Mouse (Mus musculus) myocyte (in vitro differentiated cells): ENCODE measurements at regions not wholly inside any gene's neighbourhood (a gene's known extent, or its start where the extent isn't known, plus 50 kb on each side); places are given as distances from the start of the nearest gene placed in this dataset.
A peak's percentile ranks its signal among the peaks of the same experiment; 100 is the strongest.

ENCODE experiments used
- H3K27me3 ChIP-seq: one replicate; pipeline ENCODE4 v1.6.1; 2011; ENCODE audit not compliant: control insufficient read depth, insufficient read depth, insufficient read length
- H3K36me3 ChIP-seq: one replicate; pipeline ENCODE4 v1.6.1; 2011; ENCODE audit not compliant: control insufficient read depth, insufficient read depth
- H3K4me2 ChIP-seq: one replicate; pipeline ENCODE4 v1.6.1; 2011; ENCODE audit warnings: low read depth, control low read depth
- H3K4me3 ChIP-seq: one replicate; pipeline ENCODE4 v1.5.1; 2011; ENCODE audit warnings: mild to moderate bottlenecking, control low read depth, moderate library complexity
- H3K79me2 ChIP-seq: one replicate; pipeline ENCODE4 v1.6.1; 2011; ENCODE audit not compliant: control insufficient read depth, insufficient read depth
- H3ac ChIP-seq: one replicate; pipeline ENCODE4 v1.6.1; 2011; ENCODE audit not compliant: control insufficient read depth, insufficient read length
- CEBPB ChIP-seq: IDR thresholded peaks from 2 replicates; pipeline ENCODE4 v1.6.1; 2011; ENCODE audit warnings: mild to moderate bottlenecking, moderate library complexity; ENCODE audit not compliant: poor library complexity, insufficient read depth, severe bottlenecking
- E2F4 ChIP-seq: IDR thresholded peaks from one replicate; pipeline ENCODE4 v1.6.1; 2011; ENCODE audit warnings: mild to moderate bottlenecking, control low read depth, moderate library complexity; ENCODE audit not compliant: insufficient read depth
- MAX ChIP-seq: IDR thresholded peaks from one replicate; pipeline ENCODE4 v1.6.1; 2011; ENCODE audit warnings: low read depth, mild to moderate bottlenecking, control low read depth
- MYOD1 ChIP-seq, 3 experiments: IDR thresholded peaks; one replicate each; pipeline ENCODE4 v1.6.1; 2011; ENCODE audit warnings: control low read depth in 2 of 3, low read depth in 2 of 3, mild to moderate bottlenecking in 2 of 3, moderate library complexity in 1 of 3; ENCODE audit not compliant: insufficient read length in 2 of 3, control insufficient read depth in 1 of 3
- MYOG ChIP-seq, 3 experiments: IDR thresholded peaks; one replicate each; pipeline ENCODE4 v1.6.1; 2011; ENCODE audit warnings: control low read depth in 2 of 3, low read depth in 2 of 3, mild to moderate bottlenecking in 2 of 3; ENCODE audit not compliant: insufficient read length in 2 of 3, control insufficient read depth in 1 of 3, insufficient read depth in 1 of 3
- POLR2A ChIP-seq: IDR thresholded peaks from one replicate; pipeline ENCODE4 v1.6.1; 2011; ENCODE audit warnings: low read depth, mild to moderate bottlenecking, control low read depth, moderate library complexity; ENCODE audit not compliant: insufficient read length
- POLR2AphosphoS2 ChIP-seq: IDR thresholded peaks from one replicate; pipeline ENCODE4 v1.6.1; 2011; ENCODE audit warnings: low read depth, control low read depth; ENCODE audit not compliant: insufficient read length
- REST ChIP-seq: IDR thresholded peaks from one replicate; pipeline ENCODE4 v1.6.1; 2011; ENCODE audit warnings: mild to moderate bottlenecking, control low read depth, moderate library complexity; ENCODE audit not compliant: insufficient read depth, insufficient read length
- SRF ChIP-seq: IDR thresholded peaks from one replicate; pipeline ENCODE4 v1.6.1; 2011; ENCODE audit warnings: low read depth; ENCODE audit not compliant: control insufficient read depth, insufficient read length
- TCF12 ChIP-seq: IDR thresholded peaks from one replicate; pipeline ENCODE4 v1.6.1; 2011; ENCODE audit warnings: mild to moderate bottlenecking, control low read depth; ENCODE audit not compliant: poor library complexity, insufficient read depth, severe bottlenecking
- TCF3 ChIP-seq: IDR thresholded peaks from one replicate; pipeline ENCODE4 v1.6.1; 2011; ENCODE audit warnings: low read depth, control low read depth; ENCODE audit not compliant: insufficient read length
- USF1 ChIP-seq: IDR thresholded peaks from one replicate; pipeline ENCODE4 v1.6.1; 2011; ENCODE audit warnings: low read depth, mild to moderate bottlenecking, control low read depth, moderate library complexity

DNA sequence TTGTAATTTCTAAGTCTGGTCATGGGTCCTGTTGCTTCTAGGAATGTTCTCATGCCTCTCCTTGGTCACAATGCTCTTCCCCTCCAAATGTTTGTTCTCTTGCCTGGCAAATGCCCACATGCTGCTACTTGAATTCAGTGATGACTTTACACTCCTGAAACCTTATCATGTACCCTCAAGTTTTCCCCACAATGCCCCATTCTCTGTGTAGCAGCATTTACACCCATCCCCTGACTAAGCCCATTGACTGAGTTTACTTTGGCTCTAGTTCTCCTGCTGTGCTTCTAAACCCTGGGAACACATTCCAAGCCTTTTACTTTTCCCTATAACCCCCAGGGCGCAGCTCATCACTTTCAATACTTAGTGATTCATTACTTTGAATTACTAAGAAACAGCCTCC, 110.5 kb upstream of the Tmem108 start:
- no peaks in the 10 kb centered on the region for H3K36me3 ChIP-seq
- no peak for TF ChIP-seq REST
- no peak for TF ChIP-seq MYOG (IDR thresholded peaks at IDR 0.05; ENCODE audit: control insufficient read depth in 1 of 3, insufficient read depth in 1 of 3, insufficient read length in 2 of 3, low read depth in 2 of 3)
- TF ChIP-seq E2F4: no peak
- no peaks in the 10 kb centered on the region for H3K79me2 ChIP-seq
- H3K27me3 ChIP-seq: no peaks in the 10 kb centered on the region
- no peak overlapping the region for H3ac ChIP-seq
- no peak overlapping the region for H3K4me3 ChIP-seq
- no peak overlapping the region for H3K4me2 ChIP-seq

DNA sequence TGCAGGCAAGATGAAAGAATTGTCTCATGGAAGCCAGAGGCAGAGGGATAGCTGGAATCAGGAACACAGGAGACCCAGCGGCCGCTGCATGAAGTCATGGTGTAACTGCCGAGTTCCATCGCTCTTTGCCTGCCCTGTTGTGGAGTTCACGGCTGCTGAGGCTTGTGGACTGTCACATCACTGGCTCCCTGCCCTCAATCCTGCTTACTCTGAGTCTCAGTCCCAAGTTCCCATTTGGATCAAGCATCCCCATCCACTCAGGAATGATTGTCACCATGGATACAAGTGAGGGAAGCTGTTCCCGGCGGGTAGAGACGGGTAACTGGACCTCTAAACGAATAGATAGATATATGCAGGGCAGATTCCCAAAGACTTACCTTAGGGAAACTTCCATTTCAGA, 112.2 kb upstream of the Tmem108 start:
- H3K36me3 ChIP-seq: no peaks in the 10 kb centered on the region
- no peak overlapping the region for H3K4me3 ChIP-seq
- H3K4me2 ChIP-seq: no peak overlapping the region
- H3ac ChIP-seq: no peak overlapping the region
- no peak for TF ChIP-seq TCF12
- TF ChIP-seq MYOG (IDR thresholded peaks at IDR 0.05; ENCODE audit: control insufficient read depth in 1 of 3, insufficient read depth in 1 of 3, insufficient read length in 2 of 3, low read depth in 2 of 3): no peak
- no peak for TF ChIP-seq POLR2A
- TF ChIP-seq REST: no peak
- no peak for TF ChIP-seq USF1
- TF ChIP-seq SRF: no peak
- no peak for TF ChIP-seq E2F4
- TF ChIP-seq MAX: no peak
- TF ChIP-seq MYOD1 (IDR thresholded peaks at IDR 0.05; ENCODE audit: control insufficient read depth in 1 of 3, insufficient read length in 2 of 3, low read depth in 2 of 3): no peak
- no peak for TF ChIP-seq TCF3
- no peaks in the 10 kb centered on the region for H3K79me2 ChIP-seq
- H3K27me3 ChIP-seq: no peaks in the 10 kb centered on the region

DNA sequence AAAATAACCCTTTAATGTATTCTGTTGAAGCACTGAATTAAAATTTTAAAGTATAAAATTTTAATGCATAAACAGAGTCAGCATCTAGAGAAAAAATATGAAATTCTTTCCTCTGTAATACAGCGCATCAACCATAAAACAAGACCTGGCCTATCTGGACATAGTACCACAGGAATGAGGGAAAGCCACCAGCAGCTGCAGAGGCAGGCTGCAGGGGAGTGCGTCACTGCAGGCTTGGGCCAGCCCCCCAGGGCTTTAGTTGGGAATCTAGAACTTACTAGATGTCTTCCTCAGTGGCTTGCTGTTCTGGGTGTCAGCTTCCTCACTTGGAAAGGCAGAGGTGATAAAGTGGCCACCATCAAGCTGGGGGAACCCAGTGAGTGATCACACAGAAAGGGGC, 116.2 kb upstream of the Tmem108 start:
- peak in 2 of 3 experiments; percentile 41 to 54 for TF ChIP-seq MYOD1 (IDR thresholded peaks at IDR 0.05; ENCODE audit: control insufficient read depth in 1 of 3, insufficient read length in 2 of 3, low read depth in 2 of 3)
- no peak for TF ChIP-seq POLR2AphosphoS2
- TF ChIP-seq TCF12: no peak
- no peak for TF ChIP-seq POLR2A
- no peak for TF ChIP-seq SRF
- TF ChIP-seq E2F4: no peak
- peak in 2 of 3 experiments; percentile 14 to 73 for TF ChIP-seq MYOG (IDR thresholded peaks at IDR 0.05; ENCODE audit: control insufficient read depth in 1 of 3, insufficient read depth in 1 of 3, insufficient read length in 2 of 3, low read depth in 2 of 3)
- no peak for TF ChIP-seq CEBPB
- TF ChIP-seq REST: no peak
- no peak for TF ChIP-seq MAX
- no peak for TF ChIP-seq USF1
- no peak for TF ChIP-seq TCF3
- Histone ChIP-seq H3ac (no peak overlapping the region), H3K4me3 (no peak overlapping the region), H3K4me2 (no peak overlapping the region), H3K36me3 (no peaks in the 10 kb centered on the region), H3K79me2 (no peaks in the 10 kb centered on the region), H3K27me3 (no peaks in the 10 kb centered on the region)

DNA sequence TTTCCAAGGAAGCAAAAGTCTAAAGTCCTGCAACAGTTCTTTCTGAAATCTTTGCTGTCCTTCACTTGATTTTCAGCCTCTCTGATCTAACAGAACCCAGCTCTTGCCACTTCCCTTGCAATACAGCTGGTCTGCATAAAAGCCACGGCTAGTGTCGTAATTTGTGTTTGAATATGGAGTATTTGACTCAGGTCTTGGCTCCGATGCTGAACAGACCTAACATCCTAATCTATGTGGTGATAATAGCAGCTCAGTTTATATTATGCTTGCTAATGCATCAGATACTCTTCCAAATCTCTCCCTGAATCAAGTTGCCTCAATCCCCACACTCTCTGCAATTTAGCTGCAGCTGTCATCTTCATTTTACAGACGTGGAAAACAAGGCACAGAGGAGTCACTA, 109.5 kb upstream of the Nphp3 start:
- no peaks in the 10 kb centered on the region for H3K36me3 ChIP-seq

DNA sequence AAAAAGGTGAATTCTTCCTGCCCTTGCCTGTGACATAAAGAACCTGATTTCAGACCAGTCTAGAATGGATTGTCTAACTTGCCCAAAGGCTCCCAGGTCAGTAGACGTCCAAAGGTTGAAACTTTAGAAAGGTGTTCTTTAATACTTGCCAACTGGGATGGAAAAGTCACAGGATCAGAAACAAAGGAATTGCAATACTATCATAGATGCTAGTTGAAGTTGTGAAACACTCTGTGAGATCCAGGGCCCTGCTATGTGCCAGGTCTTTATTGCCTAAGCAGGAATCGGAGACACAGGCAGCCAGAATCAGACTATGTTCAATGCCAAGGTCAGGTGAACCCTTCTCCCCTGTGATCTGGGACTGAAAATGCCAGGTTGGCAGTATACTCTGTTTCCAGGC, 108.0 kb upstream of the Nphp3 start:
- TF ChIP-seq REST: no peak
- TF ChIP-seq TCF12: no peak
- TF ChIP-seq POLR2A: no peak
- no peak for TF ChIP-seq MYOD1 (IDR thresholded peaks at IDR 0.05; ENCODE audit: control insufficient read depth in 1 of 3, insufficient read length in 2 of 3, low read depth in 2 of 3)
- TF ChIP-seq MYOG (IDR thresholded peaks at IDR 0.05; ENCODE audit: control insufficient read depth in 1 of 3, insufficient read depth in 1 of 3, insufficient read length in 2 of 3, low read depth in 2 of 3): no peak
- no peak for TF ChIP-seq TCF3
- no peak for TF ChIP-seq MAX
- H3K27me3 ChIP-seq: no peaks in the 10 kb centered on the region
- H3K79me2 ChIP-seq: no peaks in the 10 kb centered on the region
- H3ac ChIP-seq: no peak overlapping the region
- no peaks in the 10 kb centered on the region for H3K36me3 ChIP-seq
- no peak overlapping the region for H3K4me2 ChIP-seq
- H3K4me3 ChIP-seq: no peak overlapping the region

More for the DNA sequence above, 109.5 kb upstream of the Nphp3 start:
- Histone ChIP-seq H3K27me3 (no peaks in the 10 kb centered on the region), H3K4me2 (no peak overlapping the region), H3K4me3 (no peak overlapping the region), H3ac (no peak overlapping the region), H3K79me2 (no peaks in the 10 kb centered on the region)
- TF ChIP-seq MYOG (IDR thresholded peaks at IDR 0.05; ENCODE audit: control insufficient read depth in 1 of 3, insufficient read depth in 1 of 3, insufficient read length in 2 of 3, low read depth in 2 of 3): no peak
- TF ChIP-seq MYOD1 (IDR thresholded peaks at IDR 0.05; ENCODE audit: control insufficient read depth in 1 of 3, insufficient read length in 2 of 3, low read depth in 2 of 3): no peak
- TF ChIP-seq CEBPB: no peak
- TF ChIP-seq POLR2A: no peak
- no peak for TF ChIP-seq USF1
- no peak for TF ChIP-seq TCF12
- TF ChIP-seq REST: no peak
- TF ChIP-seq TCF3: no peak
- TF ChIP-seq POLR2AphosphoS2: no peak
- TF ChIP-seq MAX: no peak
- no peak for TF ChIP-seq SRF
